ENCODE assay signal across 12 mouse cellular contexts in genomic region chr1:24758516-24758915, GRCm38 (mm10).
DNase-seq lines count a peak whose midpoint lies in the region; ATAC-seq and TF ChIP-seq lines count a peak whose summit lies in the region.
"Had no signal": no experiment of that assay in that cellular context is flagged by ENCODE, and none has a peak within 500 bp of the region (broad histone marks: within the 10 kb centered on the region; RNA-seq: fewer than 3 reads in every experiment).

No protein-coding gene starts in this region.

- no peaks in the 10 kb centered on the region for H3K27me3 ChIP-seq in forebrain, postnatal 0 days (ENCODE audit: insufficient read depth, low read length)
- no peaks in the 10 kb centered on the region for H3K27me3 ChIP-seq in forebrain, embryonic 15.5 days
- no peaks in the 10 kb centered on the region for H3K27me3 ChIP-seq in midbrain, embryonic 12.5 days
- no peaks in the 10 kb centered on the region for H3K27me3 ChIP-seq in midbrain, embryonic 11.5 days (ENCODE audit: control insufficient read depth, insufficient read depth, low read length)
- no peaks in the 10 kb centered on the region for H3K27me3 ChIP-seq in midbrain, embryonic 15.5 days (replicated peaks)
- H3K27me3 ChIP-seq: limb, embryonic 12.5 days had no signal

- H3K9me3 ChIP-seq in forebrain, postnatal 0 days (ENCODE audit: low read length) = no peaks in the 10 kb centered on the region
- H3K9me3 ChIP-seq in forebrain, embryonic 15.5 days = no peaks in the 10 kb centered on the region
- H3K9me3 ChIP-seq in midbrain, embryonic 12.5 days = no peaks in the 10 kb centered on the region
- no peaks in the 10 kb centered on the region for H3K9me3 ChIP-seq in midbrain, embryonic 11.5 days (ENCODE audit: control insufficient read depth, low read length)
- no peaks in the 10 kb centered on the region for H3K9me3 ChIP-seq in midbrain, embryonic 15.5 days
- H3K9me3 ChIP-seq: limb, embryonic 12.5 days had no signal

- 0 out of 2 replicates have a peak, but pooled peaks cover 6% of the 10 kb centered on the region for H3K4me1 ChIP-seq in forebrain, postnatal 0 days (ENCODE audit: insufficient read depth)
- no peaks in the 10 kb centered on the region for H3K4me1 ChIP-seq in forebrain, embryonic 15.5 days
- peaks cover 18% of the 10 kb centered on the region for H3K4me1 ChIP-seq in midbrain, embryonic 12.5 days
- peaks cover 8% of the 10 kb centered on the region for H3K4me1 ChIP-seq in midbrain, embryonic 11.5 days (ENCODE audit: control insufficient read depth, insufficient read depth, low read length)
- peaks cover 10% of the 10 kb centered on the region for H3K4me1 ChIP-seq in midbrain, embryonic 15.5 days
- H3K4me1 ChIP-seq: limb, embryonic 12.5 days had no signal

- peaks cover 4% of the 10 kb centered on the region for H3K36me3 ChIP-seq in forebrain, postnatal 0 days (ENCODE audit: insufficient read depth)
- 0 out of 2 replicates have a peak, but pooled peaks cover 5% of the 10 kb centered on the region for H3K36me3 ChIP-seq in forebrain, embryonic 15.5 days
- 0 out of 2 replicates have a peak, but pooled peaks cover 11% of the 10 kb centered on the region for H3K36me3 ChIP-seq in midbrain, embryonic 12.5 days
- no peaks in the 10 kb centered on the region for H3K36me3 ChIP-seq in midbrain, embryonic 11.5 days (ENCODE audit: control insufficient read depth, insufficient read depth, low read length)
- 0 out of 2 replicates have a peak, but pooled peaks cover 8% of the 10 kb centered on the region for H3K36me3 ChIP-seq in midbrain, embryonic 15.5 days (replicated peaks)

- H3K9ac ChIP-seq in forebrain, postnatal 0 days = no peak overlapping the region
- no peak overlapping the region for H3K9ac ChIP-seq in forebrain, embryonic 15.5 days (replicated peaks)
- H3K9ac ChIP-seq in midbrain, embryonic 12.5 days (replicated peaks) = no peak overlapping the region
- H3K9ac ChIP-seq in midbrain, embryonic 11.5 days (ENCODE audit: low read length) = no peak overlapping the region
- H3K9ac ChIP-seq in midbrain, embryonic 15.5 days = no peak overlapping the region
- H3K9ac ChIP-seq: limb, embryonic 12.5 days; liver, postnatal 0 days had no signal

- H3K4me2 ChIP-seq in forebrain, postnatal 0 days (ENCODE audit: low read depth) = no peak overlapping the region
- no peak overlapping the region for H3K4me2 ChIP-seq in forebrain, embryonic 15.5 days (replicated peaks)
- H3K4me2 ChIP-seq in midbrain, embryonic 12.5 days (replicated peaks) = no peak overlapping the region
- no peak overlapping the region for H3K4me2 ChIP-seq in midbrain, embryonic 11.5 days
- no peak overlapping the region for H3K4me2 ChIP-seq in midbrain, embryonic 15.5 days
- H3K4me2 ChIP-seq: limb, embryonic 12.5 days had no signal

- no peak for TF ChIP-seq CTCF in forebrain, postnatal 0 days (IDR thresholded peaks at IDR 0.05; ENCODE audit: low read depth)

- DNase-seq in forebrain, postnatal 0 days = peak; percentile 22
- DNase-seq in midbrain, embryonic 11.5 days (ENCODE audit: low spot score, missing footprints) = no peak
- DNase-seq in cerebellum, adult 9-10 months = peak; percentile 64
- DNase-seq in adrenal gland, adult 18-20 months (ENCODE audit: low spot score in 2 of 2) = no peak
- no peak for DNase-seq in urinary bladder, postnatal 4 days (ENCODE audit: low spot score in 2 of 2)
- DNase-seq: heart, adult 18-20 months; liver, postnatal 0 days; lung, postnatal 4 days had no signal

- peak; percentile 32; the same call in 1 of the 2 replicates for ATAC-seq in forebrain, postnatal 0 days
- no peak for ATAC-seq in forebrain, embryonic 15.5 days (replicated peaks)
- peak; percentile 31; the same call in 1 of the 2 replicates for ATAC-seq in midbrain, embryonic 12.5 days (ENCODE audit: low FRiP score, low read depth)
- no peak; the same call in 1 of the 2 replicates for ATAC-seq in midbrain, embryonic 11.5 days (ENCODE audit: low FRiP score)
- peak; percentile 56 for ATAC-seq in midbrain, embryonic 15.5 days (replicated peaks)
- ATAC-seq: liver, postnatal 0 days had no signal

- H3K27ac ChIP-seq in forebrain, postnatal 0 days (ENCODE audit: low read depth, low read length) = no peak overlapping the region
- H3K27ac ChIP-seq in forebrain, embryonic 15.5 days (replicated peaks) = no peak overlapping the region
- no peak overlapping the region for H3K27ac ChIP-seq in midbrain, embryonic 12.5 days (replicated peaks)
- H3K27ac ChIP-seq in midbrain, embryonic 11.5 days (ENCODE audit: low read depth, low read length) = no peak overlapping the region
- H3K27ac ChIP-seq in midbrain, embryonic 15.5 days = no peak overlapping the region
- H3K27ac ChIP-seq: limb, embryonic 12.5 days had no signal

- no peak overlapping the region for H3K4me3 ChIP-seq in forebrain, postnatal 0 days (ENCODE audit: low read depth, low read length)
- H3K4me3 ChIP-seq in forebrain, embryonic 15.5 days = no peak overlapping the region
- no peak overlapping the region for H3K4me3 ChIP-seq in midbrain, embryonic 12.5 days
- no peak overlapping the region for H3K4me3 ChIP-seq in midbrain, embryonic 11.5 days (ENCODE audit: low read depth, low read length)
- H3K4me3 ChIP-seq in midbrain, embryonic 15.5 days = no peak overlapping the region
- H3K4me3 ChIP-seq: limb, embryonic 12.5 days had no signal

- WGBS in forebrain, postnatal 0 days = 53% methylated on average over 8 of the region's 8 CpGs
- 52% methylated on average over 8 of the region's 8 CpGs for WGBS in forebrain, embryonic 15.5 days
- 47% methylated on average over 8 of the region's 8 CpGs for WGBS in midbrain, embryonic 12.5 days
- whole genome bisulfite sequencing in midbrain, embryonic 11.5 days = 53% methylated on average over 8 of the region's 8 CpGs
- 50% methylated on average over 8 of the region's 8 CpGs for WGBS in midbrain, embryonic 15.5 days

Comparison
In these comparisons a context has a peak if more than half of its experiments do, and no peak if none do; other contexts are left out.
1. ATAC-seq: peak in forebrain, postnatal 0 days (single experiment), midbrain, embryonic 12.5 days (single experiment) and midbrain, embryonic 15.5 days (single experiment); none in forebrain, embryonic 15.5 days (single experiment) and midbrain, embryonic 11.5 days (single experiment).
2. DNase-seq: peak in forebrain, postnatal 0 days (single experiment) and cerebellum, adult 9-10 months (single experiment); none in midbrain, embryonic 11.5 days (single experiment), adrenal gland, adult 18-20 months (0 of 2) and urinary bladder, postnatal 4 days (0 of 2).